Mouse (Mus musculus): ENCODE data around the gene Pex6. TPM values are rescaled to one million over a fixed set of nuclear protein-coding genes. Genes with fewer than 3 reads are reported as not detected.

Gene Pex6
- polyA plus RNA-seq, 1 experiment from 2014 or later: 18.5 TPM

- no peaks in the 10 kb centered on the region for H3K9me3 ChIP-seq (ENCODE audit: low read length)
- H3K36me3 ChIP-seq (ENCODE audit: insufficient read depth, low read length): peaks cover 17% of the 10 kb centered on the region; the same call in 1 of the 2 replicates
- H3K27ac ChIP-seq (ENCODE audit: low read length): peak overlapping the region; percentile 62
- H3K4me2 ChIP-seq (replicated peaks; ENCODE audit: low read depth, low read length): peak overlapping the region; percentile 73
- peak overlapping the region; percentile 59 for H3K4me3 ChIP-seq (ENCODE audit: low read depth, low read length)
- 28% methylated on average over 15 of the region's 15 CpGs for WGBS
- peak overlapping the region; percentile 20 for H3K9ac ChIP-seq (replicated peaks; ENCODE audit: low read depth)
- no peaks in the 10 kb centered on the region for H3K27me3 ChIP-seq (replicated peaks; ENCODE audit: insufficient read depth, low read length)
- peaks cover 17% of the 10 kb centered on the region; the same call in 1 of the 2 replicates for H3K4me1 ChIP-seq (ENCODE audit: insufficient read depth, low read depth, low read length)
- 0 out of 2 replicates have a peak, but pooled peaks have one; percentile 3 for ATAC-seq
- no peak for DNase-seq (ENCODE audit: low spot score)
- TF ChIP-seq EP300 (IDR thresholded peaks at IDR 0.05) (no peak), CTCF (IDR thresholded peaks at IDR 0.05) (no peak)
These were observed 36.6 kb upstream of the Pex6 start for GRCm38 (mm10) chr17:46674530-46675283.

DNA sequence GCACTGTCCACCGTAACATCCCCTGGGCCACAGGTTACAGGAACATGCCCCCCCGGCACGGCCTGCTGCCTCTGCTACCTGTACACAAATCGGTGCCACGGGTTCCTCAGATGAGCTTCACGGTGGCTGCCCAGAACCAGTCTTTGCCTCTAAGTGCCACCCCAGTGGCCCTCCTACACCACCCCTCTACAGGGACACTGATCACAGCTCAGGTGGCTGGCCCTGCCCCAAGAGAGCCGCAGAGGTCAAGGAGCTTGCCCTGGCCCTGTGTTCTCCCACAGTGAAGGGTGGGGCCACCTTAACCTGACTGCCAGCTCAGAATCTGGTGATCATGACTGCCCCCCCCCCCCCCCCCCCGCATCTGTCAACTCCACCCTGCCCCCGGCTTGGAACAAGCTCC lies 32.8 kb upstream of the Pex6 start, which contains the start of gene Mea1:
Gene Mea1, plus strand, starts transcription at position 378 of the 400 bp plus-strand sequence.
- Histone ChIP-seq H3K27me3 (replicated peaks; ENCODE audit: insufficient read depth, low read length) (no peaks in the 10 kb centered on the region), H3K4me3 (ENCODE audit: low read depth, low read length) (peak within 1 kb of the TSS; percentile 90)
- DNase-seq (ENCODE audit: low spot score): peak; percentile 26

DNA sequence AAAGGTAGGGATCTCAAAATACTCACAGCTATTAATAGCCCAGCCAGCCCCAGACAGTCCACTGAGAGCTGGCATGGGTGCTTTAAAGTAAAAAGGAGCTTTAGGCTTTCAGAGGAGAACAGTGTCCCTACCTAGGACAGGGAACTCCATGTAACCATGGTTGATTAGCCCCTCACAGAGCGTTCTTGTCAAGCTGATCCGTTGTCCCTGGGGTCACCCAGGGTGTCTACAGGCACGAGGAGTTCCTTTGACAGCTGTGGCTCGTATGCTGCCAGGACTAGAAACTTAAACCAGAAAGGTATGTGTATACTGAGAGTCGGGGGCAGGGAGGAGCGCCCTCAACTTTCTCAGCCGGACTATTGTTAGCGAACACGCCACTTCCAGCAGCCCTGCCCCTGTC lies 32.4 kb upstream of the Pex6 start:
- Histone ChIP-seq H3K4me2 (replicated peaks; ENCODE audit: low read depth, low read length) (peak overlapping the region; percentile 81; the same call in 1 of the 2 replicates), H3K9me3 (ENCODE audit: low read length) (no peaks in the 10 kb centered on the region), H3K27me3 (replicated peaks; ENCODE audit: insufficient read depth, low read length) (no peaks in the 10 kb centered on the region), H3K9ac (replicated peaks; ENCODE audit: low read depth) (0 out of 2 replicates have a peak overlapping the region, but pooled peaks have one; percentile 26), H3K4me1 (ENCODE audit: insufficient read depth, low read depth, low read length) (peaks cover 14% of the 10 kb centered on the region; the same call in 1 of the 2 replicates), H3K36me3 (ENCODE audit: insufficient read depth, low read length) (peaks cover 20% of the 10 kb centered on the region; the same call in 1 of the 2 replicates), H3K27ac (ENCODE audit: low read length) (no peak overlapping the region; the same call in 1 of the 2 replicates), H3K4me3 (ENCODE audit: low read depth, low read length) (no peak overlapping the region)
- no peak for TF ChIP-seq CTCF (IDR thresholded peaks at IDR 0.05)
- no peak for TF ChIP-seq EP300 (IDR thresholded peaks at IDR 0.05)
- WGBS: 27% methylated on average over 9 of the region's 9 CpGs
- ATAC-seq (no peak), DNase-seq (ENCODE audit: low spot score) (no peak)

More for the DNA sequence above, 32.8 kb upstream of the Pex6 start, which contains the start of gene Mea1:
- H3K27ac ChIP-seq (ENCODE audit: low read length): no peak within 1 kb of the TSS; the same call in 1 of the 2 replicates
- TF ChIP-seq CTCF (IDR thresholded peaks at IDR 0.05) (no peak), EP300 (IDR thresholded peaks at IDR 0.05) (no peak)
- peak within 1 kb of the TSS; percentile 81 for H3K4me2 ChIP-seq (replicated peaks; ENCODE audit: low read depth, low read length)
- peaks cover 17% of the 10 kb centered on the region; the same call in 1 of the 2 replicates for H3K36me3 ChIP-seq (ENCODE audit: insufficient read depth, low read length)
- peak within 1 kb of the TSS; percentile 65; the same call in 1 of the 2 replicates for H3K9ac ChIP-seq (replicated peaks; ENCODE audit: low read depth)
- no peaks in the 10 kb centered on the region for H3K9me3 ChIP-seq (ENCODE audit: low read length)
- no peak for ATAC-seq
- H3K4me1 ChIP-seq (ENCODE audit: insufficient read depth, low read depth, low read length): peaks cover 17% of the 10 kb centered on the region; the same call in 1 of the 2 replicates
- WGBS: 76% methylated on average over 7 of the region's 9 CpGs

DNA sequence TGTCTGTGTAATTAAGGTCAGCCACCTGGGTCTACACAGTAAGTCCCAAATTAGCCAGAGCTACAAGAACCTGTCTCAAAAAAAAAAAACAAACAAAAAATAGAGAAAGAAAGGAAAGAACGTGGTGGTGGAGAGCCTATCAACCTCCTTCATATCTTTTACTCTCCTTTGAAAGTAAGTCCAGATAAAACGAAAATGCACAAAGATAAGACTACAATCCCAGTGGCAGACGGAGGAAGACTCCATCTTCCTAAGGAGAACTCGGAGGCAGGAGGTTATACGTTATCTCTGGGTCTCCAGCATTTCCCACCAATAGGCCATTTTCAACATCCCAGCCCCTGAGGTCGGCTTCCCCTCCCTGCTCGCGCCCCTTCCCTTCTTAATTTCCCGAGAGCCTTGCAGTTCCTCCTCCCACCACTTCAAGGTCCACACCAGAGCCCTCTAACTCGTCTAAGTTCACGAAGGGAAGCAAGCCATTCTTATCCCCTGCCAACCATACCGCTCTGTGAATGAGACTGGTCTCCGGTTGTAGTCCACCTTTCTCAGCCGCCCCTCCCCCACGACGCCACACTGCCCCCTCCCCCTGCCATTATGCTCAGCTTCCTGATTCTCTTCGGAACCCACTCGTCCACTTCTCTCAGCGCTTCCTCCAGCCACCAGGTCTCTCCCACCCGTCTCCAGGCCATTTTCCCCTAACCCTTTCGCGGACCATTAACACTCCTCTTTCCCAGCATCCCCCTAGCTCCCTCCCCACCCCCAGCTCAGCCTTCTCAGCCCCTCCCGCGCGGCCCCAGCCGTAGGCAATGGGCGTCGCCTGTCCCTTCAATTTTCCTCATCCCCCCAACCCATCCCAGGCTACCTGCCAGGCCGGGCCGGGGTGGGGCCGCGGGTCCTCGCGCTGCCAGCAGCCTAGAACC lies 31.2 kb upstream of the Pex6 start:
- no peaks in the 10 kb centered on the region for H3K27me3 ChIP-seq (replicated peaks; ENCODE audit: insufficient read depth, low read length)
- H3K36me3 ChIP-seq (ENCODE audit: insufficient read depth, low read length): peaks cover 30% of the 10 kb centered on the region; the same call in 1 of the 2 replicates
- H3K9me3 ChIP-seq (ENCODE audit: low read length): no peaks in the 10 kb centered on the region
- H3K9ac ChIP-seq (replicated peaks; ENCODE audit: low read depth): peak overlapping the region; percentile 65
- DNase-seq (ENCODE audit: low spot score) (peak; percentile 71), ATAC-seq (peak; percentile 2)
- H3K27ac ChIP-seq (ENCODE audit: low read length): peak overlapping the region; percentile 89
- H3K4me1 ChIP-seq (ENCODE audit: insufficient read depth, low read depth, low read length): peaks cover 14% of the 10 kb centered on the region; the same call in 1 of the 2 replicates
- H3K4me2 ChIP-seq (replicated peaks; ENCODE audit: low read depth, low read length): peak overlapping the region; percentile 81
- 0% methylated on average over 33 of the region's 34 CpGs for WGBS
- TF ChIP-seq EP300 (IDR thresholded peaks at IDR 0.05) (no peak), CTCF (IDR thresholded peaks at IDR 0.05) (peak; percentile 55)
- H3K4me3 ChIP-seq (ENCODE audit: low read depth, low read length): peak overlapping the region; percentile 90

- Histone ChIP-seq H3K4me2 (replicated peaks; ENCODE audit: low read depth, low read length) (peak within 1 kb of the TSS; percentile 81), H3K27me3 (replicated peaks; ENCODE audit: insufficient read depth, low read length) (no peaks in the 10 kb centered on the region), H3K9me3 (ENCODE audit: low read length) (no peaks in the 10 kb centered on the region), H3K36me3 (ENCODE audit: insufficient read depth, low read length) (peaks cover 31% of the 10 kb centered on the region; the same call in 1 of the 2 replicates), H3K9ac (replicated peaks; ENCODE audit: low read depth) (peak within 1 kb of the TSS; percentile 65), H3K27ac (ENCODE audit: low read length) (peak within 1 kb of the TSS; percentile 89), H3K4me1 (ENCODE audit: insufficient read depth, low read depth, low read length) (peaks cover 14% of the 10 kb centered on the region; the same call in 1 of the 2 replicates), H3K4me3 (ENCODE audit: low read depth, low read length) (peak within 1 kb of the TSS; percentile 90)
- DNase-seq (ENCODE audit: low spot score): peak; percentile 99
- 2% methylated on average over 48 of the region's 49 CpGs for WGBS
- ATAC-seq: peak; percentile 99
- TF ChIP-seq CTCF (IDR thresholded peaks at IDR 0.05): peak; percentile 36
- peak; percentile 31; the same call in 1 of the 2 replicates for TF ChIP-seq EP300 (IDR thresholded peaks at IDR 0.05)
These were observed 30.4 kb upstream of the Pex6 start, which contains the start of gene Klhdc3 for GRCm38 (mm10) chr17:46680760-46681373. Klhdc3 (minus strand) TSS chr17:46680914.

All from lung, postnatal 0 days (tissue).